Mouse (Mus musculus) layer of hippocampus, adult 2 months (tissue): ENCODE results near the gene Ctdnep1. TPM values are rescaled to one million over a fixed set of nuclear protein-coding genes. Genes with fewer than 3 reads are reported as not detected.

ENCODE experiments used
- DNase-seq, 2 experiments: peaks; one replicate each; pipeline ENCODE4 v3.0.0; 2022; ENCODE audit warnings: low spot score in 2 of 2
- H3K27ac ChIP-seq: fragments of 200-600 bp; 2 replicates; pipeline ENCODE4 v1.8.1; 2022
- H3K4me3 ChIP-seq: fragments of 200-600 bp; 2 replicates; pipeline ENCODE4 v1.8.1; 2022; ENCODE audit warnings: mild to moderate bottlenecking
- CTCF ChIP-seq: fragments of 200-600 bp; conservative IDR thresholded peaks from 2 replicates; pipeline ENCODE4 v1.8.1; 2022; ENCODE audit warnings: antibody characterized with exemption, mild to moderate bottlenecking, moderate library complexity
- total RNA-seq, 2 experiments: library from RNA; stranded (reverse); gene quantifications; 2 replicates each; pipeline ENCODE4 v1.2.3; 2021

Gene Ctdnep1
- total RNA-seq, 2 experiments from 2014 or later: 106 to 114 TPM

DNA sequence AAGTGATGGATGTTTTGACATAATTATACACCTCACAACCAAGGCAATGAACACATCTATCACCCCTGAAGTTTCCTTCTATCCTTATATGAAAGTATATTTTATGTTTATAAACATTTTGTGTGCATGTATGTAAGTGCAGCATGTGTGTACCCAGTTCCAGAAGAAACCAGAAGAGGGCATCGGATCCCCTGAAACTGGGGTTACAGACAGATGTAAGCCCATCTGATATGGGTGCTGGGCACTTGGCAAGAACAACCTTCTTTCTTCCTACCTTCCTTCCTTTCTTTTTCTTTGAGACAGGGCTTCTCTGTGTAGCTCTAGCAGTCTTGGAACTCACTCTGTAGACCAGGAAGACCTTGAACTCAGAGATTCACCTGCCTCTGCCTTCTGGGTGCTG, 24.7 kb upstream of the Ctdnep1 start:
- DNase-seq: no peak
- peak; percentile 43 for TF ChIP-seq CTCF
- no peak overlapping the region for H3K4me3 ChIP-seq
- no peak overlapping the region for H3K27ac ChIP-seq

DNA sequence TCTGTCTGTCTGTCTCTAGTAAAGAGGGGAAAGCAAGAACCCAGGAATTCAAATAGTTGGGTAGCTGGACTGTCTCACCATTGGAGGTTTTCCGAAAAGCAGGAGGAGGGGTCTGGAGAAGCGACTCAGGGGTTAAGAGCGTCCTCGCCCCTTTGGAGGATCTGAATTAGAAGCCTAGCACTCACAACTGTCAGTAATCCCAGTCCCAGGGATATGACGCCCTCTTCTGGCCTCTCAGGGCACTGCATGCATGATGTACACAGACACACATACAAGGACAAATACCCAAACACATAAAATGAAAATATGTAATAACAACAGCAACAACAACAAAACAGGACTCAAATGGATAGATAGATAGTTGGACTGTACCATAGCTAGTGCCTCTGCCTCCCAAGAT, 20.3 kb upstream of the Ctdnep1 start:
- Histone ChIP-seq H3K4me3 (no peak overlapping the region), H3K27ac (no peak overlapping the region)
- TF ChIP-seq CTCF: peak; percentile 58
- no peak for DNase-seq

DNA sequence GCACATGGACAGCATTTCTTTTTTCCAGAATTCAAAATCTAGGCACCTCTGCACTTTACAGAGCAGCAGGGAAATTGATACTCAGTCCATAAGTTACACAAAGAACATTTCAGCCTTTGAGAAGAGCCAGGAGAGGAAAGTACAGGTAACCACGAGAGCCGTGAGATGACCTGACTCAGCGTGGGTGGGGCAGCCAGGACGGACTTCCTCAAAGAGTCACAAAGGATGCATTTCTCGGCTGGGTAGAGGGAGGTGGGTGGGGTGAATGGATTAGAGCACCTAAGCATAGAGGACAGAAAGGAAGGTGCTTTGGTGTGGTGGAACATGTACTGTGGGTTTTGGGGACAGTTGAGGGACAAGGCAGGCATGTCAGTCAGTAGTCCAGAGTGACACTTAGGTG, 19.1 kb upstream of the Ctdnep1 start:
- no peak overlapping the region for H3K27ac ChIP-seq
- DNase-seq: no peak
- no peak for TF ChIP-seq CTCF

DNA sequence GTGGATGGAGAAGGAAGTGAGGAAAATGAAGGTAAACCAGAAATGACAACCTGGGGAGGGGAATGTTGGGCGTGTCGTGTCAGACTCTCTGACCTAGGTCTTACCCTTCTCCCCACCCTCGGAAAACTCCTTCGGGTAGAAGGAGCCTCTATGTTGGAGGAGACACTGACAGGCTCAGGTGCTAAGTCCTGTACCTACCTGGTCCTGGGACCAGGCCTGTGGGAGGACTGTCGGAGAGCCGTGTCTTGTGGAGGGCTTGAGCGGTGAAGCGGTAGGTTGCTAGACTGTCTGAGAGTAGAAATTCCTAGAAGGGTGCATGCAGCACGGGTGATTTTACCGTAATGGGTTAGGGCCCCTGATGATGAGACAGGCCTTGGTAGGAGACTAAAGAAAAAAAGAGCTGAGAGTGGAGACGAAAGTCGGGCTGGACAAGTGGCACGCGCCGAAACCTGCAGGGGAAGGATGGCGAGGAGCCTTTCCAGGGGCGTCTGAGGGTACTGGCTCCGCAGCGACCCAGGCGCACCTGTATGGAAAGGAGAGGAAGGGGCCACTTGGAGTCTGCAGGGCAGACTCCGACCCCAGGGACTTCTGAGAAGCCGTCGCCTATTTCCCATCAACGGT, 16.2 kb upstream of the Ctdnep1 start, which contains the start of gene Cldn7:
TSS of gene Cldn7 (plus strand) at position 130 of the 621 bp plus-strand sequence.
- no peak for TF ChIP-seq CTCF
- H3K27ac ChIP-seq: no peak within 1 kb of the TSS
- no peak for DNase-seq
- H3K4me3 ChIP-seq: no peak within 1 kb of the TSS

More for the DNA sequence above, 19.1 kb upstream of the Ctdnep1 start:
- H3K4me3 ChIP-seq: no peak overlapping the region

DNA sequence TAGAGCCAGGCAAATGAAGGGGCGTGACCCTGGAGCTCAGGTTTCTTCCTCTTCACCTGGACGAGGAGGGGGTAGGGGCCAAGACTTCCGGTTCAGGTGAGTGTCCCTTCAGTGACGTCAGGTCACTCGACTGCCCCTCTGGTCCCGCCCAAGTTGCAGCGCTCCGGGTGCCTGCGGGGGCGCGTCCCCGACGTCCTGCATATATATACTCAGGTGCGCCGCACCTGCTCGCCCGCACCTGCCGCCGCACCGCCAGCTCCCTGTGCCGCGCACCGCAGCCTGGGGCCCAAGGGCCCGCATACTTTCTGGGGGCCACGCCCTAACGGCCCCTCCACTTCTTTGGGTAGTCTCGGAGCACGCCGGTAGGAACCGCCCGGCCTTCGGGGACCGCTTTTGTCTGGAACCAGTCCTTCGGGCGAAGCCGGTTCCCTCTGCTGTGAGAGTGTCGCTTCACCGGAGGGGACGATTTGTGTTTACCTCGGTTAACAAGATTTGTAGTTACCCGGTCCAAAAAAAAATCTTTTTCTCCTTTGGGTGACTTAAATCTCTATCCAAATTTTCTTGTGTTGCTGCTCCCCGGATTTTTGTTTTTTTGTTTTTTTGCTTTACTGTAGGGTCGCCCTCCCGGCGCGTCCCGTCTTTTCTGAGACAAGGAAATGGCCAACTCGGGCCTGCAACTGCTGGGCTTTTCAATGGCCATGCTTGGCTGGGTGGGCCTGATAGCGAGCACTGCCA, 15.5 kb upstream of the Ctdnep1 start:
- no peak for TF ChIP-seq CTCF
- no peak for DNase-seq
- Histone ChIP-seq H3K4me3 (no peak overlapping the region), H3K27ac (no peak overlapping the region)

DNA sequence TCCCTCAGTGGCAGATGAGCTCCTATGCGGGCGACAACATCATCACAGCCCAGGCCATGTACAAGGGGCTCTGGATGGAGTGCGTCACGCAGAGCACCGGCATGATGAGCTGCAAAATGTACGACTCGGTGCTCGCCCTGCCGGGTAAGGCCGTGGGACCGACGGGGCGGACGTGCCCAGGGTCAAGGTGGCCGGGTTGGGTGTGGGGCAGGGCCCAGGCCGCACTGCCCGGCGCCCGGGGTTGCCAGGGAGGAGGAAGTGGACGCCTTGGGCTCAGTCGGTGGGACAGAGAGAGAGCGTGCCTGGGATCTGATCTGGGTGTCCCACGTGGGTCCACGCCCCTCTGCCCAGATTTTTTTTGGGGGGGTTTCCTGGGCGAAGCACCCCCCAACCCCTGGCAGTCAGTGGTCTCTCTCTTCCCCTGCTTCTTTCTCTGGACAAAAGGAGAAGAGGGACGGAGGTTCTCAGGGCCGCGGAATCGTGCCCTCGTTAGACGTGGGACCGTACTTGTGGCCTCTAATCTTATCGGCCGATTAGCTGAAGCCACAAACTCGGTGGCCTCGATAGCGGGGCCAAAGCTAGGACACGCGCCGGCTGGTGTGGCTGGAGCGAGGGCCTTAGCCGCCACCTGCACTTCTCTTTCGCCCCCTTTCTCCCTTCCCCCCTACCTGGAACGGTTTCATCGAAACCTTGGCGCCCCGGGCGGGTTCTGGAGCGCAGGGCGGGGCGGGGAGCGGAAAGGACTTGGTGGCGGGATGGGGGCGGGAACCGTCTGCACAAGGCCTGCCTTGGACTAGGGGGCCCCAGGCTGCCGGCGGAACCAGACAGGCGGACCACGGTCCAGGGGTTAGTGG, 14.7 kb upstream of the Ctdnep1 start:
- Histone ChIP-seq H3K27ac (no peak overlapping the region), H3K4me3 (peak overlapping the region; percentile 7; the same call in 1 of the 2 replicates)
- no peak for TF ChIP-seq CTCF
- DNase-seq: no peak

DNA sequence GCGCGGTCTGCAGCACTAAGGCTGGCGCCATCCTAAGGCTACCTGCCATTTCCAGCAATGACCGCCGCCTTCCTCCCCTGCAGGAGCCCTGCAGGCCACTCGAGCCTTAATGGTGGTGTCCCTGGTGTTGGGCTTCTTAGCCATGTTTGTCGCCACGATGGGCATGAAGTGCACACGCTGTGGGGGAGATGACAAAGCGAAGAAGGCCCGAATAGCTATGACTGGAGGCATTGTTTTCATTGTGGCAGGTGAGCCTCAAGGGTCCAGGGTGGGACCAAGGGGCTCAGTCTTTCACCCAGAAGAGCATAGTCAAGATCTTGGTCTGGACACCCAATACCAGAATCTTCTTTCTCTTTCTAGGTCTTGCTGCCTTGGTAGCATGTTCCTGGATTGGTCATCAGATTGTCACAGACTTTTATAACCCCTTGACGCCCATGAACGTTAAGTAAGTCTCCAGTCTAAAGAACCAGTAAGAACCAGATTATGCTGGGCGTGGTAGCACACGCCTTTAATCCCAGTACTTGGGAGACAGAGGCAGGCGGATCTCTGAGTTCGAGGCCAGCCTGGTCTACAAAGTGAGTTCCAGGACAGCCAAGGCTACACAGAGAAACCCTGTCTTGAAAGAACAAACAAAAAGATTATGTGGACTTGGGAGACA, 14.0 kb upstream of the Ctdnep1 start:
- TF ChIP-seq CTCF: no peak
- H3K27ac ChIP-seq: no peak overlapping the region
- H3K4me3 ChIP-seq: peak overlapping the region; percentile 7; the same call in 1 of the 2 replicates

DNA sequence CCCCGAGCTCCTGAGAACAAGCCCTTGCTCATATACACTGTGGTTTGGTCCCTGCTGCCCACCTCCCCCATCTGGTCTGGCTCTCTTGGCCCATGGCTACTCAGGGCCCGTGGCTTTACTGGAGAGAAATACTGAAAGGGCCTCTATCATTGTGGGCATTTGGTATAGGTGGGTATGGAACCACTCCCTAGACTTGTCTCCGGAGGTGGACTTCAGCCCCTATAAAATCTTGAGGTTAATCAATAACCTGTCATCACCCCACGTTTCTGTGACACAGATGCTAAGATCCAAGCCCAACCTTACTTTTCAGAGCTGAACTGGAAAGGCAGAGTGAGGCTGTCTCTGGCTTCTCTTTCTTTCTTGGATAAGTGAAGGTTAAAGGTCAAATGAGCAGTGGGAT, 12.2 kb upstream of the Ctdnep1 start:
- no peak for TF ChIP-seq CTCF

More for the DNA sequence above, 14.0 kb upstream of the Ctdnep1 start:
- DNase-seq: no peak

DNA sequence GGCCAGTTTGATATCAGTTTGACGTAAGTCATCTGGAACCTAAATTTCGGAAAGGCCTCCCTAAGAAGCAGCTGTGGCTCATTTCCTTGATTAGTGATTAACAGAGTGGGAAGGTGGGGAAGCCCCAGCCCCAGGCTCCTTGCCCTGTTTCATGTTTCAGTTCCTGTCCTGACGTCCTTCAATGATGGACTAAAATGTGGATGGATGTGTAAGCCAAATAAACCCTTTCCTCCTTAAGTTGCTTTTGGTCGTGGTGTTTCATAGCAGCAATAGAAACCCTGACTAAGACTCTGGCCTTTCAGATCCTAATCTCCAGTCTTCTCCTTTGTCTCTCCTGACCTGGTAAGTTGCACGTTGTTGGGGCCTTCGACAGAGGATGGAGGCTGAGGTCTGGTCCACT, 10.7 kb upstream of the Ctdnep1 start:
- no peak for TF ChIP-seq CTCF
- H3K27ac ChIP-seq: no peak overlapping the region
- no peak for DNase-seq
- no peak overlapping the region for H3K4me3 ChIP-seq

More for the DNA sequence above, 12.2 kb upstream of the Ctdnep1 start:
- Histone ChIP-seq H3K4me3 (no peak overlapping the region), H3K27ac (no peak overlapping the region)
- no peak for DNase-seq

DNA sequence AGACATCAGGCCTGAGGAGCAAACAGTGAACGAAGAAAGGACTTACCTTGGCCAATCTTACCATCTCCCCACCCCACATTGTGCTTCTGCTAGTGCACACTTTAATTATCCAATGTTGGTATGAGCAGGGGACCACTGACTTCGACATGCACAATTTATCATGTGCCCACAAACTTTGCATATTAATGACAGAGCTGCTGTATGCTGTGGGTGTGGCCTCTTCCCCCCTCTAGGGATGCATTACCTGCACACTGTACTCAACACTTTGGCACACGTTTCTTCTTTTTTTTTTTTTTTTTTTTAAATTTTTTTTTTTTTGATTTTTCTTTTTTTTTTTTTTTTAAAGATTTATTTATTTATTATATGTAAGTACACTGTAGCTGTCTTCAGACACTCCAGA, 10.2 kb upstream of the Ctdnep1 start:
- H3K27ac ChIP-seq: no peak overlapping the region
- no peak for TF ChIP-seq CTCF
- no peak overlapping the region for H3K4me3 ChIP-seq
- no peak for DNase-seq

DNA sequence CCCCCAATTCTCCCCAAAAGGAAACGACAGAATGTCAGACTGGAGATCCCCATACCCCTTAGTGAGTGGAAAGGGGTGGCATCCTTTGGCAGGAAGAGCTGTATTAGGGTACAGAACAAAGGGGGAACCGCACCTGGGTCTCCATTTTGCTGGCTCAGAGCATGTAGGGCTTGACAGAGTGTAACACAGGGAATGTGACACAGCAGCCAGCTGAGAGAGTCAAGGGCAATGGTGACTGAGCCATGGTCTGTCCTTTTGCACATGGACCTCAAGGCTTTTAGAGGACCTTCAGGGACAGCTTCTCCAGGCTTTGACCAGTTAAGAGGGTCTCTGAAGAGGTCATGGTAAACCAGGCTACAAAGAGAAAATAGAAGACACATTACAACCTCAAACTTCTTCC, 6.0 kb upstream of the Ctdnep1 start:
- TF ChIP-seq CTCF: no peak
- no peak overlapping the region for H3K27ac ChIP-seq
- H3K4me3 ChIP-seq: no peak overlapping the region
- DNase-seq: no peak

DNA sequence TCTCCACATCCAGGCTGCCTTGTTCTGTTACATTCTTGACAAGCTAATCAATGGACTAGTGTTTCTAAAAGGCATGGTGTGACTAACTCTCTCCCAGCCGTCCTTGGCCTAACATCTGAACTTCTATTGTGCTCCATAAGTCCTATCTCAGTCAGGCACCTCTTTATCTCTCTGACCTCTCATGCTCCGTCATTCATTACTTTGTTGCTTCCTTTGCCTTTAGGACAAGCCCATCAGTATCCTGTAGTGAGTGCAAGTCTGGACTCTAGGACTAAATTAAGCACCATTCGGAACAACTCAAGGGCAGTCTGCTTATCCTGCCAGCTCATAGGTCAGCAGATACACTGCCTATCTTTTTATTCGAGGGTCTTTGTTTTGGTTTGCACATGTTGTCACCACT, 4.7 kb upstream of the Ctdnep1 start:
- no peak for DNase-seq
- no peak overlapping the region for H3K27ac ChIP-seq
- TF ChIP-seq CTCF: no peak
- H3K4me3 ChIP-seq: no peak overlapping the region

DNA sequence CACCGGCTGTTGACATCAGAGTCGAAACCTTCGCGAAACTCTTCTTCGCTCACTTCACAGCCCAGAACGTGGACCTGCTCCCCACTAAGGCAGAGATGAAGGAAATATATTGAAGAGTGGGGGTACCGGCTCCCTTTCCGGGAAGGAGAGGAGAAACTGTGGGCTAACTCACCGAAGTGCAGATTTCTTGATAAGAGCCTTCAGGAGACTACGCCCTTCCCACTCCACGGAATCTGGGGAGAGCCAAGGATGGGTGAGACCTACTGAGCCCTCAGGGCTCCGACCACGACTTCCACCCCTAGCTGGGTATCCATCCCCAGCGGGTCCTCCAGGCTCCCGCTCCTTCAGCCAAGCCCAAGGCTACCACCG, 1.1 kb upstream of the Ctdnep1 start:
- no peak for DNase-seq
- no peak for TF ChIP-seq CTCF
- peak overlapping the region; percentile 98 for H3K4me3 ChIP-seq
- H3K27ac ChIP-seq: peak overlapping the region; percentile 100
